Mouse (Mus musculus) Patski (cell line): ENCODE measurements around the gene Gm6676. TPM values are rescaled to one million over a fixed set of nuclear protein-coding genes. Genes with fewer than 3 reads are reported as not detected.
"Not testable (repeated sequence)": the region's sequence is repeated elsewhere in the genome, so short reads cannot be mapped to it uniquely, and the experiment has no call there.

ENCODE experiments used
- ATAC-seq: fragments of 100-300 bp; one replicate; pipeline ENCODE4 v1.8.0; 2021
- CTCF ChIA-PET: fragments of 350-600 bp; sonication (Branson Sonifier 250); formaldehyde crosslinking; loops from one replicate; lab custom pipeline; 2022; ENCODE audit warnings: inconsistent platforms; lab: Charles Lee
- POLR2A ChIA-PET: fragments of 350-600 bp; sonication (Branson Sonifier 250); formaldehyde crosslinking; loops from one replicate; lab custom pipeline; 2022; ENCODE audit warnings: antibody characterized with exemption, inconsistent platforms; lab: Charles Lee
- DNase-seq: peaks from one replicate; pipeline ENCODE4 v3.0.0-alpha.2; 2011; ENCODE audit warnings: low read depth, low spot score
- H3K27me3 ChIP-seq: fragments of 371-371 bp; one replicate; pipeline ENCODE4 v1.5.1; 2021
- in situ Hi-C: fragments of 300-500 bp; cut with MboI; formaldehyde crosslinking; loops from 3 replicates; pipeline ENCODE4 v1.11.1; 2018; ENCODE audit warnings: low pct_unique_long_range_greater_than_20kb, mixed read lengths
- polyA plus RNA-seq: library from polyadenylated mRNA; unstranded; gene quantifications from one replicate; pipeline ENCODE4 v1.2.3, GENCODE M21; 2021

Gene Gm6676
- not detected for polyA plus RNA-seq

DNA sequence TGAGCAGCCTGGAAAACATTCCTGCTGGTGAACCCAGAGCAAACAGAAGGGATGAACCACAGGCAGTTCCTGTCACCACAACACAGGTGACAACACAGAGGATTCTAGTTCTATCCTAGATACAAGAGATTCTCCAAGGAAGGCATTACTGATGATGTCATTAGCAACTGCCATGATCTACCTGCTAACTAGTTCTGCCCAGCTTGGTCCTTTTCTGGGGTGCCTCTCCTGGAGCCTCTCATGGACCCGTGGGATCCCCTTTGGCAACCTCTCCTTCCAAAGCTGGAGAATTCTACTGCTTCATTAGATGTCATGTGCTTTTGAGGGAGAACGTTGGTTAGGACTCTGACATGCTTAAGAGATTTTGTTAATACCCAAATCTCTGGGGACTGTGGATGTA, at the start of gene Gm6676:
TSS of gene Gm6676 (minus strand) at position 101 of the 400 bp plus-strand sequence.
- in situ Hi-C loops, H3K27me3 ChIP-seq, ATAC-seq, POLR2A ChIA-PET, CTCF ChIA-PET, DNase-seq: not testable (repeated sequence)

DNA sequence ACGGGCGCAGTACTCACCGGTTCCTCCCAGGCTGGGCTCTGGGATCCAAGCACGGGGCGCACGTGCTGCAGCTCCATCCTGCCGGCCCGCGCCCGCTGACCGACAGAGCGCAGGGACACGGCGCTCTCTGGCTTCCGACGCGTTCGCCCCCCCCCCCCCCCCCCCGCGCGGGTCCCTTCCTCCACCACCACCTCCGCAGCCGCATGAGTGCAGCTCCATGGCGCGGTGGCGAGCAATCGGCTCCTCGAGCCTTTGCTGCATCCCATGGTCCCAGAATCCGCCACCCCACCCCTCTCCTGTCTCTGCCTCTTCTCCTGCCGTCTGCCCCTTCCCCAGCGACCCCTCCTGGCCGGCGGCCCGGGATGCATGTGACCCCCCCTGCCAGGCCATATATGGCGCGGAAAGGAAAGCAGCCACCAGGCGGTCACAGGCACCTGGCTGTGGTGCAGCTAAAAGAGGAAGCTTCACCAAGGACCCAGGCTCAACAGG, 49.3 kb upstream of the Gm6676 start, which contains the start of gene Gm3512:
TSS of gene Gm3512 (minus strand) at position 51 of the 489 bp plus-strand sequence.
- H3K27me3 ChIP-seq, ATAC-seq, CTCF ChIA-PET, POLR2A ChIA-PET, DNase-seq, in situ Hi-C loops: not testable (repeated sequence)

- POLR2A ChIA-PET, DNase-seq, ATAC-seq, CTCF ChIA-PET, in situ Hi-C loops, H3K27me3 ChIP-seq: not testable (repeated sequence)
These were observed 19.9 kb downstream of the Gm6676 start for GRCm38 (mm10) chr14:7105124-7105802.

DNA sequence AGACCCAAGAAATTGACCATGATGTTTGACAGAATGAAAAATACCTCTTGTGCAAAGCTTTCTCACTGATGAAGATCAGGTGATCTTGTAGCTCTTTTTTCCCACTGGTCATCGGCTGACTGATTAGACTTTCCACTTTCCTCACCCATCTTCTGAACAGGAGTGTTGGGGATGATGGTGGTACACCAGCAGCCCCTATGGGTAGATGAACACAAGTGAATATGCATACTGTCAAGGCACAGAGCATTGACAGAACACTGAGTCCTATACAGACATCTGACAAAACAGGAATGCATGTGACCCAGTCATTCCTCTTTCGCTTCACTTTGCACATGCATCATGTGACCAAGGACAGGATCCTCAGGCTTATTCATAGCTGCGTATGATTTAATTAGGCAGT, 24.7 kb downstream of the Gm6676 start, which contains the start of gene Gm3696:
TSS of gene Gm3696 (minus strand) at position 101 of the 400 bp plus-strand sequence.
- CTCF ChIA-PET, ATAC-seq, in situ Hi-C loops, DNase-seq, H3K27me3 ChIP-seq, POLR2A ChIA-PET: not testable (repeated sequence)

Other genes with a start within 250 kb of the Gm6676 start
- gene Gm3667, start 235.4 kb downstream of the Gm6676 start, polyA plus RNA-seq: not detected
- gene Gm6356, start 151.6 kb downstream of the Gm6676 start, polyA plus RNA-seq: not detected
- not detected for gene Gm10406, start 98.0 kb downstream of the Gm6676 start, polyA plus RNA-seq
- gene Gm3685, start 80.4 kb downstream of the Gm6676 start, polyA plus RNA-seq: not detected
- gene Gm3696, start 24.8 kb downstream of the Gm6676 start, polyA plus RNA-seq: 0.45 TPM
- gene Gm3512, start 49.1 kb upstream of the Gm6676 start, polyA plus RNA-seq: 0.87 TPM
- not detected for gene Gm16434, start 69.1 kb upstream of the Gm6676 start, polyA plus RNA-seq
- gene Gm3727, start 139.3 kb upstream of the Gm6676 start, polyA plus RNA-seq: not detected
- not detected for gene Gm3739, start 189.6 kb upstream of the Gm6676 start, polyA plus RNA-seq
- gene Gm5797, start 207.0 kb upstream of the Gm6676 start, polyA plus RNA-seq: not detected
- not detected for gene Gm8374, start 239.7 kb upstream of the Gm6676 start, polyA plus RNA-seq